Mouse (Mus musculus) G1E-ER4 (cell line): ENCODE results near the gene Cabp7. TPM values are rescaled to one million over a fixed set of nuclear protein-coding genes. Genes with fewer than 3 reads are reported as not detected.

ENCODE experiments used
- GATA1 ChIP-seq: IDR thresholded peaks from one replicate; pipeline ENCODE4 v1.8.0; 2012; ENCODE audit warnings: low read length, inconsistent platforms
- polyA plus RNA-seq: library from polyadenylated mRNA; stranded (reverse); fragments of >175 nt; gene quantifications from 2 replicates; pipeline ENCODE4 v1.2.3, GENCODE M21; 2012

The Cabp7 gene
- 0.03 and 0.08 TPM in 2 replicates for polyA plus RNA-seq

GRCm38 (mm10) chr11:4746733-4747132, at the start of gene Cabp7:
Cabp7 (minus strand) TSS chr11:4746778.
- no peak for TF ChIP-seq GATA1

GRCm38 (mm10) chr11:4793006-4793405, 46.4 kb upstream of the Cabp7 start:
- no peak for TF ChIP-seq GATA1

DNA sequence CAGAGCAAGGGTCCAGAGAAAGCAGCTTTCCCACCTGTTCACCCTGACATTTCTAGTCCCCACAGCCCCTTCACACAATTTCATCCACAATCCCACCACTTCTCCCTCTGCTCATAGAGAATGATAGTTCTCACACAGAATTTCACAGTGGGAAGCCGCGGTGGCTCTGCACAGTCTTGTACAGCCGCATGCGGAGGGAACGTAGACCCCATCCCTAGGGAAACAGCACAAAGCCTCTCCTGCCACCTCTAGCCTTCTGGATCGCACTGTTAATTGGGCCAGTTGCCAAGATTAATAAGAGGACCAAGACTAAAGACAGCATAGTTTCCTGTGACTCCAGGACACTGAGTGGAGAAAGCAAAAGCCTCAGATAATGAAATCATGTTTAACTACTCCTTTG, 45.0 kb upstream of the Cabp7 start:
- TF ChIP-seq GATA1, result no peak

GRCm38 (mm10) chr11:4789691-4790090, 43.1 kb upstream of the Cabp7 start:
- TF ChIP-seq GATA1, result no peak

DNA sequence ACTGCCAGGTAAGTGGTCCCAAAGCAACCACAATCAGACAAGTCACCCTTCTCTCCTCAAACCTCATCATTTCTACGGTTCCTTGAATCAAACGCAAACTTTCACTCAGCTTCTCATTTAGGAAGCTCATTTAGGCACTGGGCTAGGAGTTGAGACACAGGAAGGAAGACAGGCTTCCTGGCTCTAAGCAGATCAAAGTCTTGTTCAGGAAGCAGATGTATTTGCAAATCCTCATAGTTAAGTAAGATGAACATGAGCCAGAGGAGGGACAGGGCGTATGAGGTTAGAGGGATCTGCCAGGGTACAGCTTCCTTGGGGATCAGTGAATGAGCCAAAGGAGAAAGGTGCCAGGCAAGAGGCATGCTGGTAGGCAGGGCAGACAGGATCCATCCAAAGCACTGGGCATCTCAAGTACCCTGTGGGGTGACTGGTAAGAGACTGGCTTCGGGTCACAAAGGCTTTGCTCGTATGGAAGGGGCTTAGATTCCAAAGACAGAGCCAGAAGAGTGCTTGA, 38.1 kb upstream of the Cabp7 start:
- TF ChIP-seq GATA1, result no peak

GRCm38 (mm10) chr11:4783116-4783515, 36.5 kb upstream of the Cabp7 start:
- no peak for TF ChIP-seq GATA1

DNA sequence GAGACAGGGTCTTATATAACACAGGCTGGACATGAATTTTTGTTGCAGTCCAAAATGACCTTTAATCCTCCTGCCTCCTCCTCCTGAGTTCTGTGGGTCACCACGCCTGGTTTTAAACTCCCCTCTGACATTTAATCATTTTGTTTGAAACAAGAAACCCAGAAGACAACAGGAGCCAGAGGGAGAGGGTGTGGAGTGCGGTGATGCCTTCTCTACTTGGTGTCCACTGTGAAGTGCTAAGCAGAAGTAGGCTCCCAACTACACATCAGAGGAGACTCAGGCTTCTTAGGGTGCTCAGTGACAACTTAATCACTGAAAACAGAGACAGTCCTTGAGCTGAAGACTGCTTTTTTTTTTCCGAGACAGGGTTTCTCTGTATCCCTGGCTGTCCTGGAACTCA, 34.3 kb upstream of the Cabp7 start:
- TF ChIP-seq GATA1, result no peak

DNA sequence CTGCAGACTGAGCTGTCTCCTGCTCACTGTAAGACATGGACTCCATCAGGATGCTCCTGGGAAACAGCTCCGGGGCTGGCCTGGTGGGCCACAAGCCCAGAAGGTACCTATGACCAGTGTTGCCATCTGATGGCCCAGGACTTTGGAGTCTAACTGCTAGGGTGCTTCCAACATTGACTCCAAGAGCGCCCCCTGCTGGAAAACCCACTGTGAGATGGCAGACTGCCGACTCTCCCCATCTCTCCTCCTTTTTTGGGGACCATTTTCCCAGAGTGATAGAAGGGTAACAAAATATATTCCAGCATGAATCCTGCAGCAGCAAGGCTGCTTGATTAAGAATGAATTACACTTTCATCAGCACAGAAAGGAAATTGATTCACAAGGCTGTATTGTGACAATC, 26.3 kb upstream of the Cabp7 start:
- TF ChIP-seq GATA1, result no peak

DNA sequence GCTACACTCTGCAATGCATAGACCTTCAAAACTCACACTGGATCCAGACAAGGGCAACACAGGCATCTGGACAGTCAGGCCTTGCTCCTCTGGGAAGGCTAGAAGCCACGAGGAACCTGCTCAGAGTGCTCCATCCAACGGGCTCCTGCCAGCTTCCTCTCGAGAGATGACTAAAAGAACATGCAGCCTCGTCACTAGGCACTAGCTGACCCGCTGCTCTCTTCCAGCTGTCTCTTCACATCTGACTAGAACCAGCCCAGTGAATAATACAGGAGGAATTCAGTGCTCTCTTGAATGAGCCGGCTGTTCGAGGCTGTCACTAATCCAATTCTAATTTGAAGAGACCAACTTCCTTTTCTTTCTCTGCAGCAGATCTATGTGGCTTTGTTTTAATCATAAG, 25.2 kb upstream of the Cabp7 start:
- TF ChIP-seq GATA1, result no peak

- TF ChIP-seq GATA1, result no peak
These were observed 23.3 kb upstream of the Cabp7 start for GRCm38 (mm10) chr11:4769881-4770280.

DNA sequence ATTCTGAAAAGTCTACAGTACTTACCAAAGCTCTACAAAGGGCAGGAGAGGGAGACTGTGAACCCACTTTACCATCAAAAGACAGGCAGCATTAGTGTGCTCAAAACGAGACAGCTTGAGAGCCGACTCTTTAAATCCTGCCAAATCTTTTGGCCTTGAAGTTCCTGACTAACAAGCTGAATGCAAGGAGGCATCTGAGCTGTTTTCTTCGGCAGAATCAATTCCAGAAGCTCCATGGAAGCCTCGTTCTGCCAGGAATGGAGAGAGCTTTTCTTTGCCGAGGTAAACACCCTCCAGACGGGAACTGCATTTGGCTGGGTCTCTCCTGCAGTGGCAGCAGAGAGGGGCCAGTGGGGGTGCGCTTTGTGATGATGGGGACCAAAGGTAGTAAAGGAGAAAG, 22.7 kb upstream of the Cabp7 start:
- no peak for TF ChIP-seq GATA1

DNA sequence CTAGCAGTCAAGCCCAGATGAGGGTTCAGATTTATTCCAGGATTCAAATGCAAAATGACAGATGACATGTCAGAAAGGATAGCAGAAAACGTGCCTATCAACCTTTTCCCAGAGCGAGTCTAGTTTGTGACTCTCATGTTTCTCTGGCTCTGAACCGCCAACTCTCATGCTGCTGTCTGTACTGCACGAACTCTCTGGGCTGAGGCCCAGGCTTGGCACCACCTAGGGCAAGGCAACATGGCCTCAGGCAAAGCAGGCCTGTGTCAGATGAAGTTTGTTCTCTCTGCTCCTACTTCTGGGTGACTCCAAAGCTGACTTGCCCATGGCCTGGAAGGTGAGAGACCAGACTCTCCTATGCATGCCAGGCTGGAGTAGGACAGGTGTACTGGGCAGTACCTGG, 21.8 kb upstream of the Cabp7 start:
- TF ChIP-seq GATA1, result no peak

DNA sequence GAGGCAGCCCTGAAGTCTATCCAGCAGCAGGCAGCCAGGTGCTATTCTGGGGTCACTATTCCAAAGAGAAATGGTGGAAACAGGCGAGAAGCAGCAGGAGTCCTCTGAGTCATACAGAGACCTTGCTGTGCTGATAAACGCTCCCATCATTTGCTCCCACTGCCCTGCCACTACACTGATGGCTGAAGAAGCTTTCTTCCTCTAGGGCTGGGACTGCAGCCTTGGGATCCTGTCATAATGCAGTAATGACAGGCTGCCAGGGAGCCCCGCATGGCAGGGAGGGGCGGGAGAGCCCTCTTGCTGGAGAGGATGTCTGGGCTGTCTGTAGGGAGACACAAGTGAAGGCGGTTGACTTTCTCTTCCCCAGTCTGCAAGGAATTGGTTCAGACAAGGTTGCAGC, 17.9 kb upstream of the Cabp7 start:
- TF ChIP-seq GATA1, result no peak

DNA sequence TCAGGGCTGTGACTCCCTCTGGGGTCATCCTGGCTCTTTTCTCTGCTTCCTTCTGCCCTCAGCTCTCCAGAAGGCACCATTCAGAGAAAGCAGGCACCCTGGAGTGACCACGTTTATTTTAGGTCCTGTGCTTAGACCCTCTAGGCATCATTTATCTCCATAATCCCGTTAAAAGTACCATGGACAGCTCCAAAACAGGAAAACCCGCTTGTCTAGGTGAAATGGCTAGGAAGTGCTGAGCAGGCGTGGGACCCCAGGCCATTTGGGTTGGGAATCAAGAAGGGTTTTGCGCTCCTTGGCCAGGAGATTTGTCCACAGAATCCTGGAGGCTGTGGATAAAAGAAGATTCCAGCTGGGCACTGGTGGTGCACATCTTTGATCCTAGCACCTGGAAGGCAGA, 17.1 kb upstream of the Cabp7 start:
- TF ChIP-seq GATA1, result no peak

- TF ChIP-seq GATA1, result no peak
These were observed 15.9 kb upstream of the Cabp7 start for GRCm38 (mm10) chr11:4762511-4762910.

DNA sequence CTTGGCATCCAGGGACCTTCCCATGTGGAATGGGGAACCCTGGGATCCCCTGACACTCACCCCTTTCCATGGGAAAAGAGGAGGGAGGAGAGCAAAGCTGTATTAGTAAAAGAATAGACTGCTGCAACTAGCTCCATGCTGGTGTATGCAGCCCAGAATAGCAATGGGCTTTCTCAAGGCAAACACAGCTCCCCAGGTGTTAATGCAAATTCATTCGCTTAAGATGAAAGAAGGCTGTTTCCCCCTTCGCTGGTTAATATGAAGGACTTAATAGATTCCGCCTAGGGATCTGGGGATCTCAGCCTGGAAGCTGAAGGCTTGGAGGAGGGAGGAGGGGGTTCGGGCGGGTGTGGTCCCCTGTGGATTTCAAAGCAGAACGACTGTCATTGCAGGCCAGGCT, 15.4 kb upstream of the Cabp7 start:
- no peak for TF ChIP-seq GATA1

- no peak for TF ChIP-seq GATA1
These were observed 13.9 kb upstream of the Cabp7 start for GRCm38 (mm10) chr11:4760438-4760837.

DNA sequence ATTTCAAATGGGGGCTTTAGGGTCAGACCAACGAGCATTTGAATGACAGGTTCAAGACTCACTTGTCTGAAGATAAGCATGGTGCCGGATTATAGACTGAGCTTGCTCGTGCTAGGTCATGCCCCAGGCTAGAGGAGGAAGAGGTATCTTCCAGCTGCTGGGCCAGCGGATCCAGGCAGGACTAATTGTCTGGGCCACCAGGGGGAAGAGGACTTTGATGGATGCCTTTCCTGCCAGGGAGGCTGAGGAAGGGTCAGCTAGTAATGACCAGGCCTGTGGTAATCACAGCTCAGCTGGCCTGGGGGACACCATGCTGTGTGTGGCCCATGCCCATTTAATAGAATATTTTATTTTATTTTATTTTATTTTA, 11.2 kb upstream of the Cabp7 start:
- no peak for TF ChIP-seq GATA1
